Mouse (Mus musculus): ENCODE data around the gene Nfyc.

GRCm38 (mm10) chr4:120799680-120800166 is 31.6 kb downstream of the Nfyc start:
- TF ChIP-seq CTCF (IDR thresholded peaks at IDR 0.05; ENCODE audit: control insufficient read depth, insufficient read depth, insufficient read length) (no peak), MYOD1 (IDR thresholded peaks at IDR 0.05; ENCODE audit: control insufficient read depth, insufficient read length, low read depth) (no peak)
